Mouse (Mus musculus): ENCODE results near the gene Prkag2.
A peak's percentile ranks its signal among the peaks of the same experiment; 100 is the strongest.

The Prkag2 gene

DNA sequence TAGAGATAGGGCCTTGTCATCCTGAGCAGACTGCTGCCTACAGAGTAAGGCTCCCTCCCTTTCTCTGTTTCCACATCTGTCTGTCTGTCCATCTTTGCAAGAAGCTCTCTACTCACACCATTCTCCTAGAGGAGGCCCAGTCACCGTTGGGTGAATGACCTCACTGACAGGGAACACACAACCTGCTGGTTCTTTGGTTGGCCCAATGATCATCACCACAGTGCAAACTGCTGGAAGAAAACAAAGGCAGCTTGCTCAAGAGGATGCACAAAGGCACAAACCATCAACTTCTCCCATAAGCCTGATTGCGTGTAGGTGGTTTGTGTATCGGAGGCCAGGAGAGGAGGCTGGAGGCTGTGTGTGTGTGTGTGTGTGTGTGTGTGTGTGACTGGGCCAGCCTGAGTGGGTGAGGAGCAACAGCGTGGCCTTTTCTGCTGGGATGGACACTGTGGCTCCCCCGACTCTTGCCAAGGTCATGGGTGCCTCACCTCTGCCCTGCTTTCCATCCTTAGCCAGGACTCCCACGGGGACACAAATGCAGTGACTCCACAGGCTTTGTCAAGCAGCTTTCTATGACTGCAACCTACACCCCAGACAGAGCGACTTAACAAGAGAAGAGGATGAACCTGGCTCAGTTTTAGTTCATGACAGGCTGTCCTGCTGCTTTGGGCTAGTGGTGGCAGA, 149.4 kb downstream of the Prkag2 start:
- TF ChIP-seq GATA4 (IDR thresholded peaks at IDR 0.05; ENCODE audit: insufficient replicate concordance, low read length), result no peak

DNA sequence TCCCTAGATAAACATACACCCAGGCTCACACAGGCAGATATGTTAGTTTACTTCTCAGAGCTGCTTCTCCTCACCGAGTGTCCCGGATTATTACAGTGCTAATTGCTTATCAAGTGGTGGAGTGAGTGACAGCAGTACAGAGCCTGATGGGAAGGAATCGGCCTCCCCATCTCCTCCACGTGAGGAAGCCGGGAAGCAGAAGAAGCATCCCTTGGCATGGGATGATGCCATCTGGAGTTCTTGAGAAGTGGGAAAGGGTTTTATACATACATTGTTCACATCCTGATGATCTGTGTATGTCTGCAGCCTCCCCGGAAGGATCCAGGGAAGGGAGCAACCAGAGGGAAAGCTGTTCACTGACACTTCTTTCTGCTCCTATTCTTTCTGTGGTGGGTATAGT, 150.4 kb downstream of the Prkag2 start:
- TF ChIP-seq GATA4 (IDR thresholded peaks at IDR 0.05; ENCODE audit: insufficient replicate concordance, low read length), result no peak

DNA sequence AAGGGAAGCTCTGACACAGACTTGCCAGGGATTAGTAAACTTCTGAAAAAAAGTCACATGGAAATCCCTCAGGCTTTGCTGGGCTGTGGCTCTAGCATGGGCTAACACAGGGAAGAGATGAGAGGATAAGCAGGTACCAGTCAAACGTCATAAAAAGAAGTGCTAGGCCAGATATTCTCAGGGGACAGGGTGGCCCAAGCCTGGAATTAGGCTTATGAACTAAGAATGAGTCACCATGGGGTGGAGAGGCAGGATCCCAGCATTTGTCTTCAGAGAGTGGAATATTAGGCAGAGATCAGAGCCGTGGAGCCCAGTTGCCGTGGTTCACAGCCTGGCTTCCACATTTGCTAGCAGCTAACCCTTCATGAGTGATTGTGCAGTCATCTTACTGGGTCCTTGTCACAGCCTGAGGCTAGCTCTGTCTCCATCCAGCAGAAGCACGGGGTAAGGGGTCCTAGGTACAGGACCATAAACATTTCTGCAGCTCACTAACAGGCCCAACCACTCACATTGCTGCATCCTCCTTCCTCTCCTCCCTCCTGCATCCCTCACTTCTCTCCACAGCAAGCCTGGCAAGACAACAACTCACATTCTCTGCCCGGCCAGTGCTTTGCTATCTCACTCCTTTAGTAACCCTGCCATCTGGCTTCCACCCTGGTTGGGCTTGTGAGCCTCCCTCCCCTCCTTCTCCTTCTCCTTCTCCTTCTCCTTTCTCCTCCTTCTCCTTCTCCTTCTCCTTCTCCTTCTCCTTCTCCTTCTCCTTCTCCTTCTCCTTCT, 162.2 kb downstream of the Prkag2 start:
- no peak for TF ChIP-seq GATA4 (IDR thresholded peaks at IDR 0.05; ENCODE audit: insufficient replicate concordance, low read length)

DNA sequence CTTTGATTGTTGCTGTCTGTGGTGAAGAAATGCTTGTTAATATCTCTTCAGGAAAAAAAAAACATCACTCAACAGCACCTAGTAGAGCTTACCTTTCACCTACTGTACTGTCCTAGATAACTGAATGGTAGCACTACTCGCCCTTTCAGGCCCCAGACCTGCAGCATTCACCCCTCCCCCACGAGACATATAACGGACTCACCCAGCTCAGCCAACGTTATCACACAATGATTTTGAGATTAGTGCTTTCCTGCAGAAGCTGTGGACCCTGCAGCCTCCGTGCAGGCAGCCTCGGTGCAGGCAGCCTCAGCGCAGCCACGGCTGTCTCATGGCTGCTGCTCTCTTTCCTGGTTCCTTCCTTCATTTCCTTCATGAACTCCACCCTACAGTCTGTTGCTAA, 164.0 kb downstream of the Prkag2 start:
- no peak for TF ChIP-seq GATA4 (IDR thresholded peaks at IDR 0.05; ENCODE audit: insufficient replicate concordance, low read length)

DNA sequence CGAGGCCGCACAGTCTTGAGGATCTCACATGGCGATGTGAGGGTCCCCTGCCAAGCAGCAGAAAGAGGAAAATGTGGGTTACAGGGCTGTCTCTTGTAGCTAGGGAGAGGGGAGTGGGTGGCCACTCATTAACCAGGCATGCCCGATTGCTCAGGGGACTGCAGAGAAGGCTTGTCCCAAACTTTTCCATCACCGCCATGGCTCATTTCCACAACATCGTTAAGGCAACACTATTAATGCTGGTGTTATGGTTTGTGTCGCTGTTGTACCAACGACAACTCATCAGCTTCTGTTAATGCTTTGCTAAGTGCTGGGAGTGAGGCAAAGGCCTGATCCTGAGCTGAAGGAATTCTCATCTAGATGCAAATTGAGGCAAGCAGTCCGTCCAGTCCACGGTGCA, 165.0 kb downstream of the Prkag2 start:
- no peak for TF ChIP-seq GATA4 (IDR thresholded peaks at IDR 0.05; ENCODE audit: insufficient replicate concordance, low read length)

DNA sequence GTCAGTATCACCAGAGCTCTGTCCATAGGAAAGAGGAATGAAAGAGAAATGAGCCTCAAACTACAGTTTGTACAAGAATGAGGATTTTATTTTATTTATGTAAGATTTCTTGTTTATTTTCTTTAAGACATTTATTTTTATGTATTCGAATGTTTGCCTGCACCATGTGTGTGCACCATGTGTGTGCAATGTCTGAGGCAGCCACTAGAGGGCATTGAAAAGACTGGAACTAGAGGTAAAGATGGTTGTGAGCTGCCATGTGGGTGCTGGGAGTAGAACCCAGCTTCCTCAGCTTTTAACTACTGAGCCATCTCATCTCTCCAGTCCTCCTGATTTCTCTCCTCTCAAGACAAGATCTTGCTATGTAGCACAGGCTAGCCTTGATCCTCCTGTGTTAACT, 166.7 kb downstream of the Prkag2 start:
- TF ChIP-seq GATA4 (IDR thresholded peaks at IDR 0.05; ENCODE audit: insufficient replicate concordance, low read length), result no peak

DNA sequence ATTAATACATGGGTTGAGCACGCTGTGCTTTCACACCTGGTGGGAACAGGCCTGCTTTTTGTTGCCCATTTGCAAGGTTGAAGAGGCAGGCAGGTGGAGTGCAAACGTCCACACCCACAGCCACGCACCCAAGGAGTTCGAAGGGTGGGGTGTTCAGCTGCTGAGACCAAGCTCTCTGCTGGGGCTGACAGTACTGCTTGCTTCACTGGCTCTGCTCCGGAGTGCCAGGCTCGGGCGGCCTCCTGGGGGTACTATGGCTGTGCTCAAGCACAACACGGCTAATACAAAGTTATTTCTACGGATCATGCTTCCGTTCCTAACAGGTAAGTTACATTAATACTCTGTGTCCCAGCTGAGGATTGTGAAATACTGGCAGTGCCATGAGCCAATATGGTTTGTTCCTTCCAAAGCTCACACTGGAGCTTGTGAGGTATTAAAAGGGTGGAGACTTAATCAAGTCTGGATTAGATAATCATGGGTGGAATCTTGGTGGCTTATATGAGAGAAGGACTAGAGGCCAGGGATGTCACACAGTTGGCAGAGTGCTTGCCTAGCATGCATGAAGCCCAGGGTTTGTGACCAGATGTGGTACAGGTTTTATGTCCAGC, 168.8 kb downstream of the Prkag2 start:
- no peak for TF ChIP-seq GATA4 (IDR thresholded peaks at IDR 0.05; ENCODE audit: insufficient replicate concordance, low read length)

DNA sequence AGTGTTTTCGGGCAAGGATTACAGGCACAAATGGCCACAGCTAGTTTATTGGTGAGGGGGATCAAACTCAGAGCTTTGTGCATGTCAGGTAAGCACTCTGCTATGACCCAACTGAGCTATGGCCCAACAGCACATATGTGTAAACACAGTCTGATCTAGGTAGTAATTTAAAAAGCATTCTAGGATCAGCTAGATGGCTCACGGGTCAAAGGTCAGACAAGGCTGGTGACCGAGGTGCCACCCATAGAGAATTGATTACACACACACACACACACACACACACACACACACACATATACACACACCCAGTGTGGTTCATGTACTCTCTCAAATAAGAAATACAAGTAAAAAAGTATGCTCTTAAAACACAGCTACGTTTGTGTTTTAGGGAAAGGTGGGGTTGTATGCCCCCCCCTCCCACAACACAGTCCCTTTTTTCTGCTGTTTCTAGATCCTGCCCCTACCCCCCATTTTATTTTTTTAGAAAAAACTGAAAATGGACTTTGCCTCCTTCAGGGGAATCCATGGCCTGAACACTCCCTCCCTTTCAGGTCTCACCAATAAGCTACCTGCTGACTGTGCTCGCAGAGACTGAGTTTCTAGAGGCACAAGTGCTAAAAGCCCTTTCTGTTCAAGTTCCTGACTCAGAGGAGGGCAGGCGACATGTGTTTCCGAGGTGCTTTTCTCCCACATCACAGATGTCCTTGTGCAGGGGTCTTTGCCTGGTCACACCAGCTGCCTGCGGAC, 169.4 kb downstream of the Prkag2 start:
- no peak for TF ChIP-seq GATA4 (IDR thresholded peaks at IDR 0.05; ENCODE audit: insufficient replicate concordance, low read length)

DNA sequence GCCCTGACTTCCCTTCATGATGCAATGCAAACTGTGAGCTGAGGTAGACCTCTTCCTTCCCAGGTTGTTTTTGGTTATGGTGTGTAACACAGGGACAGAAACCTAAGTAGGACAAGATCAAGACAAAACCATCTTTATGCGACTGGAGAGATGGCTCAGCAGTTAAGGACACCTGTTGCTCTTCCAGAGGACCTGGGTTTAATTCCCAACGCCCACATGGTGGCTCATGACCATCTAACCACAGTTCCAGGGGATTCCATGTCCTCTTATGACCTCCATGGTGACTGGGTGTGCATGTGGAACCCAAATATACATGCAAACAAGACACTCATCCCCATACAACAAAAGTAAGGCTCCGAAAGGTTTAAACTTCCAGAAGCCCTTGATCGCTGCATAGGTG, 171.6 kb downstream of the Prkag2 start:
- no peak for TF ChIP-seq GATA4 (IDR thresholded peaks at IDR 0.05; ENCODE audit: insufficient replicate concordance, low read length)

DNA sequence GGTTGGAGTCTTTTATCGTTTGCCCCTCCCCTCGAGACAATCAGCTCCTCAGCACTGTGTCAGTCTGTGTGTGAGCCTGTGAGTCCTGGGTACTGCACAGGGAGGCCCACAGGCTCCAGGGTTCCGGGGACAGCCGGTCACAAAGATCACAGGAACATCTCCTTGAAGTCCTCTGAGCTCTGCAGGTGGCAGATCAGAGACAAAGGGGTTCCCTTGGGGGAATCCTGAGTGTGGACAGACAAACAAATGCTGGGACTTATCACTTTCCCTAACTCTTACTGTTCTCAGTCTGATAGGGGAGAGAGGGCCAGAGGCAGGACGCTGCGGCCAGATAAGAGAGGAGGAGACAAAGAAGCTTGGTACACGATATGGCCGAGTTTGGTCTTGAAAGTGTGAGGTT, 172.7 kb downstream of the Prkag2 start:
- TF ChIP-seq GATA4 (IDR thresholded peaks at IDR 0.05; ENCODE audit: insufficient replicate concordance, low read length), result no peak

DNA sequence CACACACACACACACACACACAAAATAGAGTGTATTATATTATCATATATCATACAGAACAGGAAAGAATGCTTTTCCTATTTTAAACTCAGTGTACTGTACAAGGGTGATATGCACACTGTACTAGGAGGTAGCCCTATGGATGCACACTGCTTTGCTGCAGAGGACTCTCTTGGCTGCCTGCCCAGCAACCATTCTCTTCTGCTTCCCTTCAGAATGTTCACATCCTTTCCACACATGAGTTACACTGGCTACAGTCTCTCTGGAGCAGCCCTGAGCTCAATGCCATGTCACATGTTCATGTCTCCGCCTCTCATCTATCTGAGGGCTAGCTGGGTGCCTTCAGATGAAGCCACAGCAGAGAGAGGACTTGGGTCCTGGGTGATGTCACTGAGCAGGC, 181.3 kb downstream of the Prkag2 start:
- TF ChIP-seq GATA4 (IDR thresholded peaks at IDR 0.05; ENCODE audit: insufficient replicate concordance, low read length), result no peak

DNA sequence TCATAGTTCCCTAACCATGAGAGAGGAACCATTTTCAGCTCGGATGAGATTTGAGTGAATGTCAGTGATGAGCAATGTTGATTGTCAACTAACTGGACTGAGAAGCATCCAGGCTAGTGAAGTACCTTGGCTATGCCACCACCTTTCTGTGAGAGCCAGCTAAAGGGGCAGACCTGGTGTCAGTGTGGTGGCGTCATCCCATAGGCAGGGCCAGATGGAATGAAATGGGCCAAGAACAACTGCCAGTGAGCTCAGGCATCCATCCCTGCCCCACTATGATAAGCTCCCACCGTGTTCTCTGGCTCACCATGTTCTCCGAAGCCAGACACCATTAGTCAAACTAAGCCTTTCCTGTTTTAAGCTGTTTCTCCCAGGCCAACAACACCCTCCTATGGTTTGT, 183.9 kb downstream of the Prkag2 start:
- no peak for TF ChIP-seq GATA4 (IDR thresholded peaks at IDR 0.05; ENCODE audit: insufficient replicate concordance, low read length)

DNA sequence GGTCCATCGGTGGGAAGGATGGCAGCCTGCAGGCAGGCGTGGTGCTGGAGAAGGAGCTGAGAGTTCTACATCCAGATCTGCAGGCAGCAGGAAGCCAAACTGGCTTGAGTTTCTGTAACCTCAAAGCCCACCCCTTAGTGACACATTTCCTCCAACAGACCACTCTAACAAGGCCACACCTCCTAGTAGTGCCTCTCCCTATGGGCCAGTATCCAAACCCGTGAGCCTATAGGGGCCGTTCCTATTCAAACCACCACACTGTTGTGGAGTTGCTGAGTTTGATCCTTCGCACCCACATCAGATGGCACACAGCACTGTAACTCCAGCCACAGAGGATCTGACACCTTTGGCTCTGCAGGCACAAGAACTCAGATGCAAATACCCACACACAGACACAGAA, 185.3 kb downstream of the Prkag2 start:
- no peak for TF ChIP-seq GATA4 (IDR thresholded peaks at IDR 0.05; ENCODE audit: insufficient replicate concordance, low read length)

DNA sequence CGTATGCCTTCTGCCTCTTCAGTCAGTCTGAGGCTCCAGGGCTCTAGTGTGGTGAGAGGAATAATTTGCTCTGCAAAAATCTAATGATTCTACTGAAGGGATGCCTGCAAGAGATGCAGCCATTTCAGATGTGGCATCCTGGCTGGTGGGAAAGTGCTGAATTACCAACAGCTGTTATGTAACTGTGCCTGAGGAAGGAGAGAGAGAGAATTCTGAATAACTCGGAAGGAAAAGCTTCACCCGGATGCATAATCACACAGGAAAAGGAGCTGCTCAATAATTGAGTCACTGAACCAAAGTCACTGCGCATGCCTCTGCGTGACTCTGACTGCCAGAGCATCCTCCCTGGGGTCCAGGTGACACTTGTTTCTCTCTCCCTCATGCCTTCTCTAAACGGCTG, 186.8 kb downstream of the Prkag2 start:
- TF ChIP-seq GATA4 (IDR thresholded peaks at IDR 0.05; ENCODE audit: insufficient replicate concordance, low read length), result no peak

DNA sequence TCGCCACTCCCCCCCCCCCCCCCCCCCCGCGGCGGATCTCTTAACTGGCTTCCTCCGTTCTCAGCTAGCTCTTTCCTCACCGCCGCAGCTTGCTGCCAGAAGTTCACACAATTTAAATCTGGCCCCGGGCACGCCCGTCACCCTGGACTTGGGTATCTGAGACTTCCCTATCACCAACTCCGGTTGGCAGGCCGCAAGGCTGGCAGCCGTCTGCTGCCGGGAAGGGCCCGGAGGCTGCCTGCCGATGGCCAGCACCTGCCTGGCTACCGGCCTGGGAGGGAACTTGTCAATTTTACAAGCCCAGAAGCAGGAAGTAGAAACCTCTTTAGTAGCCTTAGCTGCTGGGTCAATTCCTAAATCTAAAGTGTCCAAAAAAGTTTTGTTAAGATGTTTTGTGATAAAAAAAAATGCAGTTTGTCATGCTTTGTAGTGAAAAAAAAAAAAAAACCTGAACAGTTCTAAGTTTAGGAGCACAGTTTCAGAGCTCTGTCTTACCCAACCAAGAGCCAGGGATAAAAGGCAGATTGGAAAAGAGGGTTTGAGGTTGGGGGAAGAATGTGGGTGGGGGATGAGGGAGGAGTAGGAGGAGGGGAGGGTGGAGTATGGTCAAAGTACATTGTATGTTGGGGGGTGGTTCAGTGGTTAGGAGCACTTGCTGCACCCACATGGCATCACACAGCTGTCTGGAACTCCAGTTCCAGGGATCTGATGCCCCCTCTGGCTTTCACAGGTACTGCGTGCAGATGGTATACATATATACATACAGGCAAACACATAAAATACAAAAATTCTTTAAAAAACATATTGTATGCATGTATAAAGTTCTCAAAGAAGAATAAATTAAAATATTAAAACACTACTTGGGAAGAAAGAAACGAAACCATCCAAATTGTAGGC, 191.4 kb downstream of the Prkag2 start:
- TF ChIP-seq GATA4 (IDR thresholded peaks at IDR 0.05; ENCODE audit: insufficient replicate concordance, low read length), result peak; percentile 65; the same call in 1 of the 2 replicates
